Mouse (Mus musculus): Measurements from ENCODE around the gene Micu1. TPM values are rescaled to one million over a fixed set of nuclear protein-coding genes. Genes with fewer than 3 reads are reported as not detected.

Gene Micu1
- polyA plus RNA-seq, 1 experiment from 2014 or later, result 40.1 TPM

DNA sequence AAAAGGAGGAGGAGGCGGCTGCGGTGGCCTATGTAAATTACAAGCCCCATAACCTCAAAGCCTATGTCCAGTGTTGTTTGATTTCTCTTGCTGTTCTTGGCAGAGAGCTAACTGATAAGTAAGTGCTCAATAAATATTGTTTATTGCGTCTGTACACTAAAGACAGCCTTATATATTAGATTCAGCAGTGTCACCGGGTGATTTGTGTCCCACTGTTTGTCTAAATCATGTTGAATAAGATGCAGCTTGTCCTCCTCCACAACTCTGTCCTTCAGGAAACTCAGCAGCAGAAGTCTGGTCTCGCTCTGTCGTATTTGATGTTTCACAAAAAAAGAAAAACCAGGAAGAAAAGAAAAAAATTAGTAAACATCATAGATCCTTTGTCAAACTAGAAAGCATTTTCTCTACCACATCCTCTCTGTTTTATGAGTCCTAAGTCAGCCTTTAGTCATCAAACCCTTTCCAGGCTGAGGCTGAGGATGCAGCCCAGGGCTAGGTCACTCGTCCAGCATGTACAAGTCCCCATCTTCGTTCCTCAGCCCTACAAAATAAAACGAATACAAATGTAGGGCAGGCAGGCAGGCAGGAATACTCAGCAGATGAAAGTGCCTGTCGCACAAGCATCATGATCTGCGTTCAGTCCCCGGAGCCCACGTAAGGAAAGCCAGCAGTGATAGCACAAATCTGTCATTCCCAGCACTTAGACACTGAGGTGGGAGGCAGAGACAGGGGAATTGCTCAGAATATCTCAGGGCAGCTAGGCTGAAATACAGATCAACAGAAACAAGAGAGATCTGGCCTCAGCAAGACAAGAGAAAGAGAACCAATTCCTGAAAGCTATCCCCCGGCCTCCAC lies 133.3 kb downstream of the Micu1 start:
- WGBS (ENCODE audit: insufficient replicate concordance), result 78% methylated on average over 14 of the region's 14 CpGs
- Histone ChIP-seq H3K4me3 (ENCODE audit: low read depth, low read length) (no peak overlapping the region), H3K4me1 (ENCODE audit: control insufficient read depth, low read depth, low read length) (no peaks in the 10 kb centered on the region), H3K9ac (ENCODE audit: low read depth, low read length) (no peak overlapping the region), H3K9me3 (replicated peaks; ENCODE audit: control insufficient read depth, low read length) (no peaks in the 10 kb centered on the region), H3K27me3 (ENCODE audit: control insufficient read depth, insufficient read depth, low read depth, low read length) (no peaks in the 10 kb centered on the region), H3K4me2 (ENCODE audit: low read depth, low read length) (no peak overlapping the region), H3K36me3 (ENCODE audit: control insufficient read depth, insufficient read depth) (no peaks in the 10 kb centered on the region), H3K27ac (ENCODE audit: low read length) (no peak overlapping the region)
- ATAC-seq (ENCODE audit: low read depth), result no peak

- Histone ChIP-seq H3K27me3 (ENCODE audit: control insufficient read depth, insufficient read depth, low read depth, low read length) (no peaks in the 10 kb centered on the region), H3K4me1 (ENCODE audit: control insufficient read depth, low read depth, low read length) (no peaks in the 10 kb centered on the region), H3K9ac (ENCODE audit: low read depth, low read length) (no peak overlapping the region), H3K27ac (ENCODE audit: low read length) (no peak overlapping the region), H3K9me3 (replicated peaks; ENCODE audit: control insufficient read depth, low read length) (no peaks in the 10 kb centered on the region), H3K36me3 (ENCODE audit: control insufficient read depth, insufficient read depth) (no peaks in the 10 kb centered on the region), H3K4me3 (ENCODE audit: low read depth, low read length) (no peak overlapping the region), H3K4me2 (ENCODE audit: low read depth, low read length) (no peak overlapping the region)
- no peak for ATAC-seq (ENCODE audit: low read depth)
- WGBS (ENCODE audit: insufficient replicate concordance), result 83% methylated on average over 5 of the region's 5 CpGs
Observed at GRCm38 (mm10) chr10:59837490-59837889, 135.2 kb downstream of the Micu1 start.

- H3K9ac ChIP-seq (ENCODE audit: low read depth, low read length), result no peak overlapping the region
- no peak for ATAC-seq (ENCODE audit: low read depth)
- no peaks in the 10 kb centered on the region for H3K27me3 ChIP-seq (ENCODE audit: control insufficient read depth, insufficient read depth, low read depth, low read length)
- no peaks in the 10 kb centered on the region for H3K4me1 ChIP-seq (ENCODE audit: control insufficient read depth, low read depth, low read length)
- 86% methylated on average over 8 of the region's 8 CpGs for WGBS (ENCODE audit: insufficient replicate concordance)
- H3K4me3 ChIP-seq (ENCODE audit: low read depth, low read length), result no peak overlapping the region
- no peaks in the 10 kb centered on the region for H3K9me3 ChIP-seq (replicated peaks; ENCODE audit: control insufficient read depth, low read length)
- H3K4me2 ChIP-seq (ENCODE audit: low read depth, low read length), result no peak overlapping the region
- H3K27ac ChIP-seq (ENCODE audit: low read length), result no peak overlapping the region
- no peaks in the 10 kb centered on the region for H3K36me3 ChIP-seq (ENCODE audit: control insufficient read depth, insufficient read depth)
Observed at GRCm38 (mm10) chr10:59841434-59841833, 139.2 kb downstream of the Micu1 start.

DNA sequence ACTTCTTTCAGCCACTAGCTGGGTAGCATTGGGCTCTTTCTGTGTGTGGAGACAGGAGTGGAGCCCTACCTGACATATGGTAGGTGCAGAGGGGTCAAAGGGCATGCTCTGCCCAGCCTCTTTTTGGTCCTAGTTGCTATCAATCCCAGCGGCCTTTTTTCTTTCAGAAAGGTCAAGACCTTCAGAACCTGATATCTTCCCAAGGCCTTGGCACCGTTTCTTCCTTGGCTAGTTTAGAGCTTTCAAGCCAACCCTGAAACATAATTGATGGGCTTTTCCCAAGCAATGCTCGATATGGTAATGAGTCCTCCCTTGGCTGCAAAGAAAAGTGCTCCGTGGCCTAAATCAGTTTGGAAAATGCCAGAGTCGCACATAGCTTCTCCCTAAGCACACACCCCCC lies 140.8 kb downstream of the Micu1 start:
- no peaks in the 10 kb centered on the region for H3K9me3 ChIP-seq (replicated peaks; ENCODE audit: control insufficient read depth, low read length)
- no peak overlapping the region for H3K4me2 ChIP-seq (ENCODE audit: low read depth, low read length)
- no peaks in the 10 kb centered on the region for H3K4me1 ChIP-seq (ENCODE audit: control insufficient read depth, low read depth, low read length)
- H3K27ac ChIP-seq (ENCODE audit: low read length), result no peak overlapping the region
- 56% methylated on average over 5 of the region's 5 CpGs for WGBS (ENCODE audit: insufficient replicate concordance)
- no peak overlapping the region for H3K9ac ChIP-seq (ENCODE audit: low read depth, low read length)
- no peak for ATAC-seq (ENCODE audit: low read depth)
- no peaks in the 10 kb centered on the region for H3K36me3 ChIP-seq (ENCODE audit: control insufficient read depth, insufficient read depth)
- H3K4me3 ChIP-seq (ENCODE audit: low read depth, low read length), result no peak overlapping the region
- no peaks in the 10 kb centered on the region for H3K27me3 ChIP-seq (ENCODE audit: control insufficient read depth, insufficient read depth, low read depth, low read length)

GRCm38 (mm10) chr10:59844686-59845085 lies 142.4 kb downstream of the Micu1 start:
- no peak overlapping the region for H3K4me2 ChIP-seq (ENCODE audit: low read depth, low read length)
- no peaks in the 10 kb centered on the region for H3K4me1 ChIP-seq (ENCODE audit: control insufficient read depth, low read depth, low read length)
- no peak overlapping the region for H3K4me3 ChIP-seq (ENCODE audit: low read depth, low read length)
- H3K27ac ChIP-seq (ENCODE audit: low read length), result no peak overlapping the region
- ATAC-seq (ENCODE audit: low read depth), result no peak
- H3K9me3 ChIP-seq (replicated peaks; ENCODE audit: control insufficient read depth, low read length), result no peaks in the 10 kb centered on the region
- H3K27me3 ChIP-seq (ENCODE audit: control insufficient read depth, insufficient read depth, low read depth, low read length), result no peaks in the 10 kb centered on the region
- no peak overlapping the region for H3K9ac ChIP-seq (ENCODE audit: low read depth, low read length)
- H3K36me3 ChIP-seq (ENCODE audit: control insufficient read depth, insufficient read depth), result no peaks in the 10 kb centered on the region
- 73% methylated on average over 9 of the region's 9 CpGs for WGBS (ENCODE audit: insufficient replicate concordance)

GRCm38 (mm10) chr10:59846416-59846815 lies 144.1 kb downstream of the Micu1 start:
- Histone ChIP-seq H3K36me3 (ENCODE audit: control insufficient read depth, insufficient read depth) (no peaks in the 10 kb centered on the region), H3K9me3 (replicated peaks; ENCODE audit: control insufficient read depth, low read length) (no peaks in the 10 kb centered on the region), H3K27ac (ENCODE audit: low read length) (no peak overlapping the region), H3K9ac (ENCODE audit: low read depth, low read length) (no peak overlapping the region), H3K4me3 (ENCODE audit: low read depth, low read length) (no peak overlapping the region), H3K27me3 (ENCODE audit: control insufficient read depth, insufficient read depth, low read depth, low read length) (no peaks in the 10 kb centered on the region), H3K4me2 (ENCODE audit: low read depth, low read length) (no peak overlapping the region), H3K4me1 (ENCODE audit: control insufficient read depth, low read depth, low read length) (no peaks in the 10 kb centered on the region)
- 62% methylated on average over 6 of the region's 6 CpGs for WGBS (ENCODE audit: insufficient replicate concordance)
- no peak for ATAC-seq (ENCODE audit: low read depth)

- no peaks in the 10 kb centered on the region for H3K4me1 ChIP-seq (ENCODE audit: control insufficient read depth, low read depth, low read length)
- H3K9me3 ChIP-seq (replicated peaks; ENCODE audit: control insufficient read depth, low read length), result no peaks in the 10 kb centered on the region
- H3K4me3 ChIP-seq (ENCODE audit: low read depth, low read length), result no peak overlapping the region
- no peak overlapping the region for H3K4me2 ChIP-seq (ENCODE audit: low read depth, low read length)
- no peak overlapping the region for H3K27ac ChIP-seq (ENCODE audit: low read length)
- no peaks in the 10 kb centered on the region for H3K36me3 ChIP-seq (ENCODE audit: control insufficient read depth, insufficient read depth)
- no peaks in the 10 kb centered on the region for H3K27me3 ChIP-seq (ENCODE audit: control insufficient read depth, insufficient read depth, low read depth, low read length)
- 69% methylated on average over 11 of the region's 11 CpGs for WGBS (ENCODE audit: insufficient replicate concordance)
- no peak for ATAC-seq (ENCODE audit: low read depth)
- H3K9ac ChIP-seq (ENCODE audit: low read depth, low read length), result no peak overlapping the region
Observed at GRCm38 (mm10) chr10:59848079-59848877, 146.0 kb downstream of the Micu1 start.

DNA sequence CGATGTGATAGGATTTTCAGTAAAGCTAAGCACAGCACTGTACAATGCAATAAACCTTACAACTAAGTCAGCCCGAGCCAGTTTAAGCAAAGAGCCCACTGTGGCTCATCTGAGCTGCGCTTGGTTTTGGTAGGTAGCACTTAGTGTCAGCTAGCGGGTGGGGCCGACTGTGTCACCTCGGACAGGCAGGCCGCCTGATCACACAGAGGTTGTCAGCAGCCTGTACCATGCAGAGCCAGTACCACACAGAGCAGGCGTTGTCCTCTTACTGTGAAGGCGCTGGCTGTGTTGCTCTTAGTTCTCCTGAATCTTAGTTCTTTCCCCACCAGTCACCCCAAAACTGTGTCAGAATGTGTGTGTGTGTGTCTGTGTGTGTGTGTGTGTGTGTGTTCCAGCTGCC lies 146.7 kb downstream of the Micu1 start:
- no peak for ATAC-seq (ENCODE audit: low read depth)
- Histone ChIP-seq H3K27ac (ENCODE audit: low read length) (no peak overlapping the region), H3K9me3 (replicated peaks; ENCODE audit: control insufficient read depth, low read length) (no peaks in the 10 kb centered on the region), H3K36me3 (ENCODE audit: control insufficient read depth, insufficient read depth) (no peaks in the 10 kb centered on the region), H3K27me3 (ENCODE audit: control insufficient read depth, insufficient read depth, low read depth, low read length) (no peaks in the 10 kb centered on the region), H3K4me3 (ENCODE audit: low read depth, low read length) (no peak overlapping the region), H3K4me2 (ENCODE audit: low read depth, low read length) (no peak overlapping the region), H3K4me1 (ENCODE audit: control insufficient read depth, low read depth, low read length) (no peaks in the 10 kb centered on the region), H3K9ac (ENCODE audit: low read depth, low read length) (no peak overlapping the region)
- WGBS (ENCODE audit: insufficient replicate concordance), result 73% methylated on average over 9 of the region's 9 CpGs

GRCm38 (mm10) chr10:59849371-59849770 lies 147.1 kb downstream of the Micu1 start:
- H3K4me3 ChIP-seq (ENCODE audit: low read depth, low read length), result no peak overlapping the region
- no peaks in the 10 kb centered on the region for H3K9me3 ChIP-seq (replicated peaks; ENCODE audit: control insufficient read depth, low read length)
- ATAC-seq (ENCODE audit: low read depth), result no peak
- WGBS (ENCODE audit: insufficient replicate concordance), result 80% methylated on average over 7 of the region's 7 CpGs
- no peaks in the 10 kb centered on the region for H3K36me3 ChIP-seq (ENCODE audit: control insufficient read depth, insufficient read depth)
- no peaks in the 10 kb centered on the region for H3K27me3 ChIP-seq (ENCODE audit: control insufficient read depth, insufficient read depth, low read depth, low read length)
- H3K4me2 ChIP-seq (ENCODE audit: low read depth, low read length), result no peak overlapping the region
- H3K4me1 ChIP-seq (ENCODE audit: control insufficient read depth, low read depth, low read length), result no peaks in the 10 kb centered on the region
- H3K9ac ChIP-seq (ENCODE audit: low read depth, low read length), result no peak overlapping the region
- no peak overlapping the region for H3K27ac ChIP-seq (ENCODE audit: low read length)
